Mouse (Mus musculus) telencephalon, adult 2 months (tissue): Measurements from ENCODE around the gene Morf4l1.

Source experiments
- DNase-seq: peaks from one replicate; pipeline ENCODE4 v3.0.0-alpha.2; 2011; ENCODE audit warnings: low read depth, low spot score

Morf4l1 gene

DNA sequence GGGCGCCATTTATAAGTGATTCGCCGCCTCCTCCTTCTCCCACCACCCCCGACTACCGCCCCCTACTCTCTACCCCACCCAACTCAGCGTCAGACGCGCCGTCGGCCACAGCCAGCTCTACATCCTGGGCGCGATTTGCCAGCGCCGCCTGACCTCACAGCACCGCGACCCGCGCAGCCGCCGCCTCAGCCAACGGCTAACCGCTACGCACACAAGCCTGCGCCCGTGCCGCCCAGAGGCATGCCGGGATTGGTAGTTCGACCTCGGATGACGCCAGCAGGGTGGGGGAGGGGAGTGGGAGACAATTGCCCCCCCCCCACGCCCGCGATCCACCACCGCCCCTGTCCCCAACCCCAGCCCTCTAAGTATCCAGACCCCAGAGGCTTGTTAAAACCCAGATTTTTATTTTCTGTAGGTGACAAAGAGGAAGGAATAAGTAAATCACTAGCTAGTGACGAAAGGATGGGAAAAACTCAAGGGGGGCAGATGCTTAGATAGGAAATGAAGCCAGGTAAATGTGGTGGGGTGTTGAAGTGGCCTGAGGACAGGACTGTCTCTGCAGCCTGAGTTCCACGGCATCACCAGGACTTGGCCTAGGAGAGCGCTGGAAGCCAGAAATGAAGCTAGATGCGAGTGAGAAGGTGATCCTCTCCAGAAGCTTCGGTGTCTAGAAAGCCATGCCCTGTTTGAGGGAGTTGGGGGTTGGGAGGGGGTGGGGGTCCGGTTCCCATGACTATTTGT, at the start of gene Morf4l1:
TSS of gene Morf4l1 (minus strand) at position 208 of the 741 bp plus-strand sequence.
- peak; percentile 97 for DNase-seq

DNA sequence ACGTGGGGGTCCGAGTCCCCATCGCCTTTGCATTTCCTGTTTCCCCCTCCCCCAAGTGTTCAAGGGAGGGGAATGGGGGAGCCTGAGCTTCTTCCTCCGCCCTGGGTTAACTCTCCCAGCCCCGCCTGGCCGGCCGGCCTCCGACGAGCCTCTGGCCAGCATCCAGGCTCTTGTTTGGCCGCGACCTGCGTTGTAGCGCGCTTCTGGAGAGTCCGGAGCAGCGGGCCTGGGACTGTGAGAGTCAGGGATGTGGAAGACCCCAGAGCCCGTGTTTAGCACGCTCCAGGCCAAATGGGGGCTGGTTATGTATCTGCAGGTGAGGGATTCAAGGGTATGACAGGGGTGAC, 49.1 kb upstream of the Morf4l1 start:
- no peak for DNase-seq

GRCm38 (mm10) chr9:90162926-90163748, 48.6 kb upstream of the Morf4l1 start, which contains the start of gene Adamts7:
TSS of gene Adamts7 (plus strand) at chr9:90163069.
- DNase-seq: no peak

DNA sequence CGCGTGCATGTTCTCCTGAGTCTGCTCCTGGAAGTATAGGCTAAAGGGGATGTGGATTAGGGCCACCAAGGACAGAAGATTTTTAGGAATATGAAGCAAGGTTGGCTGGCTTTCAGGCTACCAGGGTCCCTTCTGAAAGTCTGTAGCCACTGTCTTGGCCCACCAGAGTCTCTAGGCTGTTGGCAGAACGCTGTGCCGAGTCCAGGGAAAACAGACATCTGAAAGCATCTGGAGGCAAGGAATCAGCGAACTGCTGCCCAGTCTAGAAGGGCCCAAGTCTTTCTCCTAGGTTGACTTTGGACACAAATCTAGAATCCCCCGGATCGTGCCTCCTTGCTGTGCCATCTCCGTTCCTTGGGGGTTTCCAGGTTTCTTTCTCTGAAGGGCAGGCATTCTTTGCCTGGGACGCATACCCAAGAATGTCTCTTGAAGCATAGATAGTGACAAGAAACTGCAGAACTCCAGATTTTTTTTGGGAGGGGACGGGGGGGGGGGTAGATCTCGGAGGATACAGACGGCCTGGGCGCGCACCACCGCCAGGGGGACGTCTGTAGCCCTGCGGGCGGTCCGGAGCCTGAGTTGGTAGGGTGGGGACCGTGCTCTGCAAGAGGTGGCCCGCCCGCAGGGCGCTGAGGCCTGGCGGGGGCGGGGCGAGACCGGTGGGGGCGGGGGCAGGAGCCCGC, 47.8 kb upstream of the Morf4l1 start:
- no peak for DNase-seq

DNA sequence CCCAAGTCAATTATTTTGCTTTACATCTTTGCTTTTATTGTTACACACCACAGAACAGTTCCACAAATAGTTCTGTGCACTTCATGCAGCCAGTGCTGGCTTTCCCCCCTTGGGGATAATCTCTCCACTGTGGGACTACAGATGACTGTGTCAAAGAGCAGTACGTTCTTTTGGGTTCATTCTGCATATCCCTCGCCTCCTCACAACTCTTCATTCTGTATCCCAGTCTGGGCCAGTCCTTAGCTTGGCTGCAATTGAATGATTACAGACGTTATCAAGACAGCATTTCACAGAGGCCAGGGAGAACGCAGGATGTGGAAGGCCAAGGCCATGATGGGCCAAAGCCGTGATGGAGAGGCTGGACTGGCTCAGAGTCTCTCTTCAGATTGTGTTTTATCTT, 32.3 kb upstream of the Morf4l1 start:
- no peak for DNase-seq

- no peak for DNase-seq
Measured at GRCm38 (mm10) chr9:90145788-90146187, 31.2 kb upstream of the Morf4l1 start.

DNA sequence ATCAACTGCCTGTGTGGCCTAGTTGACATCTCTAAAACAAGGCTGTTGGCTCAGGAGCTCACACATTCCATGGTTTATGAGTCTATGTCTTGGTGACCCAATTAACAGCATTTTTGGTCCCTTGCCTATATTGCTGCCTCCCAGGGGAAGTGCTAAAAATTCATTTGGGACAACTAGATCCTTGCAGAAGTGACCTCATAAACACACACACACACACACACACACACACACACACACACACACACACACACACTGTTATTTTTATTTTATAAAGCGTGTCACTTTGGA, 22.0 kb upstream of the Morf4l1 start:
- DNase-seq: no peak

GRCm38 (mm10) chr9:90135963-90136677, 21.5 kb upstream of the Morf4l1 start:
- no peak for DNase-seq

DNA sequence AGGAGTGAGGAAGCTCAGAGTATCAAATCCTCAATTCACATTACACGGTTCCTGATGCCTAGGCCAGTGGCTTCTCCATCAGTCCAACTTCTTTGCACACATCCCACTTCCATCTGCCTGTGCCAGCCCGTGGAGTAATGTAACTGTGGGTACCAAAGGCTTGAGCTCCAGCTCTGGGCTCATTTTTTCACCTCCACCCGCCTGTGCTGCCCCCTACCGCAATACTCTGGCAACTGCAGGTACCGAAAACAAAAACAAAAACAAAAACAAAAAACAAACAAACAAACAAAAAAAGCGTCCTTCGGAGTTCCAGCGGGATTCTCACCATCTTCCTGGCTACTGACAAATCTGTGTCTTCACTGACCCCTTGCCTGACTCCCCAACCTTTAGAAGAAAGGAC, 20.9 kb upstream of the Morf4l1 start:
- DNase-seq: no peak

GRCm38 (mm10) chr9:90133562-90134355, 19.2 kb upstream of the Morf4l1 start:
- no peak for DNase-seq

DNA sequence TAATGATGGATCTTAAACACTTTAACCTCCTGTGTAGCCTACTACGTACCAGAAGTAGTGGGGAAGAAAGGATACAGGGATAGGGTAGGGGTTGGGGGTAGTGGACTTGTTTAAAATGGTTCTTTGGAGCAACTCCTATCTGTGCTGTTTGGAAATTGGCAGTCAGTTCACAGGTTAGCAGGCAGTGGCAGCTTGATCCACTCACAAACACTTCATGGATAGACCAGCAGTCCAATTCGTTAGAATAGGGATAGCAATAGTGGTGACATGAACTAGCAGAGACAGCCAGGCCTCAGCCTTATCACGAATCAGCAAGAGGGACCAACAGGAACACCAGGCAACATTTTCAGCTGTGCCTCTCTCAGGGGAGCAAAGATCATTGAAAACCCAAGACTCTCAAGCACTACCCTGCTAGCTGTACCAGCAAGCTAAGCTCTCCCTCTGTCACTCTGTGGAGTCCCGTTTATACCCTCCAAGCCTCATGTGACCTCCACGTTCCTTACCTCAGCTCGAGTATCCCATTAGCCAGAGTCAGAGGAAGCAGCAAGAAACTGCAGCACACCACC, 14.1 kb upstream of the Morf4l1 start:
- no peak for DNase-seq

DNA sequence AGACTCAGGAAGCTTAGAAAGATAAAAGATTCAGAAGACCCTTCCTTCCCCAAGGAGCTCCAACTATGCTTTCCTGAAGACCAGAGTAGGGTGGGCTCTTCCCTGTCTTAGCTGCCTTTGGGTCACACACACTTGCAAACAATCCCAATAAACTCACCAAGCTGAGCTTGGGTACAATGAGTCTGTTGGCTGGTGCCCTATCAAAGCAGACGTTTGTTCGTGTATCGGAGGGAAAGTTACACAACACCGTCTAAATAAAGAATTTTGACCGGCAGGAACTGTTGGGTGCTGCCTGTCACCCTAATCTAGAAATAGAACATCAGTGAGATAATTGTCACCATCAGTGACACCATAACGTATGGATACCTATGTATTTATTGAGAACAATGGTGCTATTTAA, 12.6 kb upstream of the Morf4l1 start:
- DNase-seq: no peak

DNA sequence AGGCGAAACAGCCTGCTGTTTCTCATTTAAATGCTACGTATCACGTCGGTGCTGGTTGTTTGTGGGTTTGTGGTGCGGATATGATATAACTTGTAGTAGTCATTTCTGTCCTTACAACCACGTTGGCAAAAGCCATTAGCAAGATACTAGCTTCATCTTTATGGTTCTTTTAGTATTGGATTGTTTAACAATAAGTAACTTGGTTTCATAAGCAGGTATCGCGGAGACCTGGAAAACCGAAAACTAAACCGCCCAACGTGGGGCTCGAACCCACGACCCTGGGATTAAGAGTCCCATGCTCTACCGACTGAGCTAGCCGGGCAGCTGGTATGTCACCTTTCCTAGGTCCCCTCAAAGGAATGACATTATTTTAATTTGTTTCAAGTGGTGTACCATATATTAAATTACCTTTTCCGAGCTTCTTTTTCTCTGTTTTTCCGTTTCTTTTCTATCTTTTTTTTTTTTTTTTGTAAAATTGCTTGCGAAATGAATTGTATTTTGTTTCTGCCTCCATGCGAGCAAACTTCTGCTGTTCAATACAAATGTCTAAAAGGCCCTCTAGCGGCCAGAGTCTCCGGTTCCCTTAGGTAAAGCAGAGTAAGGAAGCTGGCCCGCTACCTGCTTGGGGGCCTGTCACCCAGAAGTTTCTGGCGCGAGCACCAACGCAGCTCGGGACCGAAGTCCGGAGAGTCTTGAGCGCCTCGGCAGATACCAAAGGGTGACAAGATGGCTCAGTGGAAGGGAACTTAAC, 11.9 kb upstream of the Morf4l1 start:
- no peak for DNase-seq

DNA sequence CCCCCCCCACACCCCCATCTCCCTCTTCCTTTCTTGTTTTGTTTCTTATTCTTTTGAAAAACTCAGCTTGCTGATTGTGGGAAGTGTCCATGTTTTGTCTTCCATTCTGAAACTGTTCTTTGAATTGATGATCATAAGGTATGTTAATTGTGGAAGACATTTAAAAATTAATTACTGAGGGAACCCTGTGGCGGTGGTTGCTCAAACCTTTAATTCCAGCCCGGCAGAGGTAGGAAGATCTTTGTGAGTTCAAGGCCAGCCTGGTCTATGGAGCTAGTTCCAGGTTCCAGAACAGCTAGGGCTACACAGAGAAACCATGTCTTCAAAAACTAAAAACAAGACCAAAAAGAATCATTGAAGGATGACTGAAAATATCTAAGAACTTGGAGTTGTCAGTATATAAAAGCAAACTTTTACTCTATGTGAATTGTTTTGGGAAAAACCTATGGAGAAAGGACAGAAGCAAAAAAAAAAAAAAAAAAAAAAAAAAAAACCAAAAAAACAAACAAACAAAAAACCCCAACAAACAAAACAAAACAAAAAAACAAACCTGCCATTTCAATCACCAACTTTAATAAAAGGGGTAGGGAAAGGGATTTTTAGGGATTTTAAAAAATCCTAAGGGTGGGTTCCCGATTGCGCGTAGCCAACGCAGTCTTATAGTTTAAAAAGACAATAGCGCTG, 11.0 kb upstream of the Morf4l1 start:
- no peak for DNase-seq

DNA sequence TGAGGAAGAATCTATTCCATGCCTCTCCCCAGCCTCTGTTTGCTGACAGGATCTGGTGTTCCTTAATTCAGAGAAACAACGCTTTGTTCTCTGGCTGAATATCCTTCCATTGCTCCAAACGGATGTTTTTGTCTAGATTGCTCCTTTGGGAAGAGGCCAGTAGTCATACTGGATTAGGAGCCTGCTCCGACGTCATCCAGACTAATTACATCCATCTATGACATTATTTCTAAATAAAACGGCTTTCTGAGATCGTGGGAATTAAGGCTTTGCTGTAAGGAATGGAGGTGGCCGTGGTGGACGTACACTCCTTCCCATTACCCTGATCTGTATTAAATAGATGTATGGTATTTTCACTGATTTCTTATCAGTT, 10.3 kb upstream of the Morf4l1 start:
- DNase-seq: no peak

GRCm38 (mm10) chr9:90124156-90124872, 9.7 kb upstream of the Morf4l1 start:
- DNase-seq: no peak

DNA sequence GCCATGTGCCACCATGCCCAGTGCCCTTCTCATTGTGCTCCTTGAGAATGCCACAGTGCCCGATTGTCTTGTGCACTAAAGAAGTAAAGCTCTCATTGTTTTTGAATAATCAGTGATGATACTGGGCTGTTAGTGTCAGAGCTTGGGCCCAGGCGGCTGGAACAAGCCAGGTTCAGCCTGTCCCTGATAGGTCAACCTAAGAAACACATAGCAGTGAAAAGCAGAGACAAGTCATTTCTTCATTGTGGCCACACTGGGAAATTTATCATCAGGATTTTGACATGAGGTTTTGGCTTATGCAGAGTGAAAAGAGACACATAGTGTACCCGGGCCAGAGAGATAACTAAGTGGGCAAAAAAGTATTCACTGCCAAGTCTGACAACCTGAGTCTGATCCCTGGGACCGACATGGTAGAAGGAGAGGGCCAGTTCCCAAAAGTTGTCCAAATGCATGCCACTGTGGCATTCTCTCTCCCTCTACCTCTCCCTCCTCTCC, 7.7 kb upstream of the Morf4l1 start:
- no peak for DNase-seq

- DNase-seq: no peak
Measured at GRCm38 (mm10) chr9:90117234-90117633, 2.7 kb upstream of the Morf4l1 start.

DNA sequence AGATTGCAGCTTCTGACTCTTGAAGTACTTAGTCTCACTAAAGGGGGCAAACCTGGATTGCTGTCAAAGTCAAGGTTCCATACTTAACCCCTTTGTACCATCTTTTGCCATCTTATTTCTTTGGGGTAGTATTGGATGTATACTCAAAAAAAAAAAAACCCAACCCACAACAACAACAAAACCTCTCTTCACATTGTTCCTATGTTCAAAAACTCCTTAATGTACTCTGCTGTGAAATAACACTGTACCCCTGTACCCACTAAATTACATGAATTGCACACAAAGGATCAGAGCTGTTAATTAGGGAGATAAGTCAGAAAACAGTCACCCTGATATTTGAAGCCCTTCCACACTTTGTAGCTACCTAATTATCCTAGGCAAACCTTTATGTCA, 730 bp upstream of the Morf4l1 start:
- DNase-seq: no peak
